Mouse (Mus musculus) testis, postnatal 14 days (tissue): Measurements from ENCODE around the gene 1700029P11Rik.
"Not testable (repeated sequence)": the region's sequence is repeated elsewhere in the genome, so short reads cannot be mapped to it uniquely, and the experiment has no call there.

Source experiments
- DNase-seq: peaks from one replicate; pipeline ENCODE4 v3.0.0; 2021; ENCODE audit warnings: low spot score

Gene 1700029P11Rik

DNA sequence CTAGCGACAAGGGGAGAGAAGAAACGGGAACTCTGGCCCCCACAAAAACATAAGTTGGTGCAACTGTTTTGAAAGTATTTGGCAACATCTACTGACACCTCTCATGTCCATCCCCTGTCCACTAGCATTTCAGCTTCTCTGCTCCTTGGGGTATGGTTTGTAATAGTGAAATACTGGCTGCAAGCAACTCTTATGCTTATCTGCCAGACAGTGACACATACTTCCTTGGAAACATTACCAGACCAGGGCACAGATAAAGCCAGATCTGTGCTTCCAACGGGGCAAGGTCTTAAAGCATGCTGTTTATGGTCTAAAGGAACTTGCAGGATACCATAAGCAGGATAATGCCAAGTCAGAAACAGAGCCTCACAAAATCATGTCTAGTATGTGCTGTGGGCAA is 21.4 kb upstream of the 1700029P11Rik start:
- no peak for DNase-seq

DNA sequence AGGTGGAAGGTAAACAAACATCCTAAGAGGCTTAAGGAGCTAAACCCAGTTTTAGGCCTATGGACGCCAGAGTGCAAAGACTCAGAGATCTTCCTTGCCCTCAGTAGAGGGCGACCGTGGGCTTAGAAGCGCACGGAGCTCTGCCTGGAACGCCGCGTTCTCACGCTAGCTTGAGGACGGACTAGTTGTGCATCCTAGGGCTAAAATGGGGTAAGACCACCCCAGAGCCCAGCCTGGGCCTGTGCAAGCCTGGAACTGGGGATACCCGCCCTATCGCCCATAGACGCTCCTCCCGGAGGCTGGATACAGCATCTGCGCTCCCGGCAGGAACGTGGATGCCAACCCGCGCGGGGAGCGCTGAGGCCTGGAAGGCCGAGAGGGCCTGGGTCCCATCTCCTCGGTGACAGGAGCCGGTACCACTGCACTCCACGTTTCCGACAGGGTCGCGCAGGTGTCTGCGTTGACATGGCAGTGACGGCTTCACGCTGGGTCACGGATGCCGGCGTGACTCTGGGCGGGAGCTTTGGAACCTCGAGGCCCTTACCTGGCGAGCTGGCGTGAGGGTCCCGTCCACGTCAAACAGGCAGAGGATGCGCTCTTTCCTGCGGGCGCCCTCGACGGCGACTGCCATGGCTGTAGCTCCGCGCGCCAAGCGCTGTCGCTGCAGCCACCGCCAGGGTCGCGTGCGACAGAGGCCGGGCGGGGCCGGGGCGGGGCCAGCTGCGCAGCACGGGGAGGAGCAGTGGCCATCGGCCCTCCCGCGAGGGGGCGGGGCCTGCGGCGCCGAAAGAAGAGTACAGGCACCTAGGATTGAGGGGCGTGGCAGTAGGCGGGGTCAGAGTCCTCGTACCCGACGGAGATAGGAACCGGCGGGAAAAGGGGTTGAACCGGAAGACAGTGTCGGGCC is 19.9 kb upstream of the 1700029P11Rik start, which contains the start of gene Pmm1:
Gene Pmm1 (minus strand): TSS at position 760 of the 907 bp plus-strand sequence.
- peak; percentile 98 for DNase-seq

DNA sequence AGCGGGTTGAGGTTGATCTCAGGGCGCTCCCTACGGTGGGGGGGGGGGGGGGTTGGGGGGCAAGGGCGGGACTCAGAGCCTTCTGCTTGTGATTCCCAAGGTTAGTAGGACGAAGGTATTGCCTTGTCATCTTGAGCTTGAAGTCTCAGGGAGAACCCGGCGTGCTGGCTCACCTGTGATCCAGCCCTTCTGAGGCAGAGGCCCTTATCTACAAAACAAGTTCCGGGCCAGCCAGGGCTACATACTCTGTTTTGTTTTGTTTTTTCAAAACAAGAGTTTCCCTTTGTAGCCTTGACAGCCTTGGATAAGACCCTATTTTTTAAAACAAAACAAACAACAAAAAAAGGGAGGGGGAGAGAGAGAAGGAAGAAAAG is 19.3 kb upstream of the 1700029P11Rik start:
- no peak for DNase-seq

DNA sequence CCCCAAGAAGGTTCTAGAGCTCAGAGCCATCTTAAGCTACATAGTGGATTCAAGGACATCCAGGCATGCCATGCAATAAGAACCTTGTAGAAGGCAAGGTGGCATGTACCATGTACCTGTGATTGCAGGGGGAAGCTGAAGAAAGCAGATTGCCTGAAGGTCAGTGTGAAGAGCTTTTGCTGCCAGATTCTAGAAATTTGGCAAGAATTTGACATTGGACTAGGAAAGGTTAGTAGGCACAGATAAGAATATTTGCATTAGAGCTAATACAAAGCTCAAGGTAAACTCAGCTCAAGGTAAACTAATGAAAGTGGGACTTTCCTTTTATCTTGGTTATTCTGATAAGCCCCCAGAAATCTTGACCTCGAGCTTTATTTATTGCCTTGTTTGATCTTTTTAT is 16.1 kb upstream of the 1700029P11Rik start:
- no peak for DNase-seq

DNA sequence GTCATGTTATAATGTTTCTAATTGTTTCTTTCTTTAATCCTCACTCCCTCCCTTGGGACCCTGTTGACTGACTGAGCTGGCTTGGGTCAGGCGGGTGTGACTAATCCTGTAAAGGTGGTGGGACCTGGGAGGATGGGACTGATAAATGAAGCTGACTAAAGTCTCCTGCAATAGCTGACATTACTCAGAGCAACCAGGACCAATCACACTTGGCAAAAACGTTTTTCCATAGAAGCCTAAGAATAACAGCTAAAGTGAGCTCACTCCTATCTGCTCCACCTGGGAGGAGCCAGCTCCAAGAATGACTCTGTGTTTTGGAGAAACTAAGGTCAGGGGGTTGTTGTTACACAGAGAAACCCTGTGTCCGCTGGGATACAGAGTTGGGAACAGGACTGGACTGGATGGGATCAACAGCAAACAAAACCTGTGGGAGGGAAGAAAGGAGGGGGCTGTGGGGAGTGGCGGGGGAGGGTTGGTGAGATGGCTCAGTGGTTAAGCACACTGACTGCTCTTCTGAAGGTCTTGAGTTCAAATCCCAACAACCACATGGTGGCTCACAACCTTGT is 15.3 kb upstream of the 1700029P11Rik start:
- DNase-seq, result peak; percentile 71

DNA sequence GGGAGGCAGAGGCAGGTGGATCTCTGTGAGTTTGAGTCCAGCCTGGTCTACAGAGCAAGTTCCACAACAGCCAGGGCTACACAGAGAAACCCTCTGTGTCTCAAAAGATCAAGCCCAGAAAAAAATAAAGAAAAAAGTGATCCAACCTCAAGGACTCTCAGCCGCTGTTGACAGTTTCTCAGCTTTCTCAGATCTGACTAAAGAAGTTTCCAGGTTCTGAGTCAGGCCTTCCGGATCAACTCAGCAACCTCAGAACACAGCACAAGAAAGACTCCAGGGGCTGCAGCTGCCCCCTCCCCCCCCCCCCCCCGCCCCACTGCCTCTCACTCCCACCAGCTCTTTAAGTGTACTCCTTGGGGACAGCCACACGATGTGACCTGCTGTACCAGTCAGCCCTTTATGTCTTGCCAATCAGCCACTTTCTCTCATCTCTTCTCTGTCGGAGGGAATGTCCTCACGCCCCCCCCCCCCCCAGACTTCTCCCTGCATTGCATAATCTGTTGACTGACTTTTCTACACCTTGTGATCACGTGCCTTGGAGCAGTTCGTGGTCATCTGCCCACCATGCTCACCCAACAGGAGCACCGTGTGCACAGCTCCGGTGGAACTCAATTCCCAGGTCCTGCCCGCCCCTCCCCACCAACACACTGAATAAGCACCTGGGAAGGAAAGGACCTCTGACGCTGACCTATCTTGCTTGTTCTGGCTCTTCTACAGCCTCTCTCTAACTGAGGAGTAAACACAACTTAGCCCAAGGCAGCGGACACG is 14.1 kb upstream of the 1700029P11Rik start:
- DNase-seq, result no peak

DNA sequence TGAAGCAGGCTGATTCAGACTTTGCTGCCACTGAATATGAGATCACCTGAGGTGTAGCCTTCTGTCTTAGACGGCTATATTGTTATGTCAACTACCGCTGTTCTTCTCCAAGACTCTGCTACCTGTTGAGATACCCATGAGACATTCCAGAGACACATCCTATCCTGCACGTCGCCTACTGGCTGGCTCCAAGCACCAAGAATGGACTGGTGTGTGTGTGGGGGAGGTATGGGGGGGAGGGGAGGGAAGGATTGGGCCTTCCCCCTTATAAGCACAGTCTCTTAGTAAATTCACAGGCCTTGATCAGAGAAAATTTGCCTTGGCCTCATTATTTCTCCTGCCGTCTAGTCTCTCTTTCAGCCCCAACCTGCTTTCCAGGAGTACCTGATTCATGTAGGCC is 12.5 kb upstream of the 1700029P11Rik start:
- no peak for DNase-seq

DNA sequence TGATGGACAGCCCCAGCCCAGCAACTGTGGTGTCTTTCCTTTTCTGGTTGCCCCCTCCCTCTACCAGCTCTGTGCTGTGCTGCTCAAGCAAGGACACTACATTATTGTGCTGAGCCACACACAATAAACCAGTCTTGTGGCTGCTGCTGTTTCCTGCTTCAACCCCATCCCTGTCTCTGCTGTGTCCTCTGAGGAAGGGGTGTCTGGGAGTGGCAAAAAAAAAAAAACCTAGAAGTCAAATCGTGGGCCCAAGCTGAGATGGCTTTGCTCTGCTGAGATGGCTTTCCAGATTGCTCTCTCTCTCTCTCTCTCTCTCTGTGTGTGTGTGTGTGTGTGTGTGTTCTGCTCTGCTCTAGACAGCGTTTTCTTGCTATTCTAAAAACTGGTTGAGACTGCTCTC is 11.9 kb upstream of the 1700029P11Rik start:
- DNase-seq, result no peak

DNA sequence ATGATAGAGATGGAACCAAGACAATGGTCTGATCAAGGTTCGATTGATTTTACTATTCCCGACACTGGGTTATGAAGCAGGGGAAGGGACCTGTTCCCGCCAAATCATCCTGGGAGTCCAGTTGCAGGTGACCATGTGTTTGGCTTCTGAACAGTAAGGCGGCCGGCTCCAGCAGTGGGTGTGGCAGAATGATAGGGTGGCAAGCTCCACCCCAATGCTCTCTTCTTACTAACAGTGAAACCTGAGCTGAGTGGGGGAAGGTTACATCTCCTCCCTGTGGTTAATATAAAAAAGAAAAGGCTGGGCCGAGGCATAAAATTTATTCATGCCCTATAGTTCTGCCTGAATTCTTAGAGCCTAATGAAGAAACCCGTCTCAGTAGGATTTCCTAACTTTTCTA is 11.2 kb upstream of the 1700029P11Rik start:
- DNase-seq, result no peak

DNA sequence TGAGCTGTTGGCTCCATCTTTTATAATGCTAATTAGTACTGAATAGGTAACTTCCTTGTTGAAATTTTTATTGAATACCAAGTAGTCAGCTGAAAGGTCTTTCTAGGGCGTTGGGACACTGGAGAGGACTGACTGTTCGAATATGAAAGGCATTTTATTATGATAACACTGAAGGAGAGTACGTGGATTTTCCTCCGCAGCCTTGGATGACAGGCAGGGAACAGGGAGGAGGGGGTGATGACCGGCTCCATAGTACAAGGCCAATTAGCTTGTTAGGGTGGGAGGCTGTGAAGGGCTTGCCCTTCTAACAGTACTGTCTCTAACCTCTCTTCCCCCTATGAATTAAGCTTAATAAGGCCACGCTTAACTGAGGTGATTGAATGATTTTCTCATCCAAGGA is 10.7 kb upstream of the 1700029P11Rik start:
- not testable (repeated sequence) for DNase-seq

DNA sequence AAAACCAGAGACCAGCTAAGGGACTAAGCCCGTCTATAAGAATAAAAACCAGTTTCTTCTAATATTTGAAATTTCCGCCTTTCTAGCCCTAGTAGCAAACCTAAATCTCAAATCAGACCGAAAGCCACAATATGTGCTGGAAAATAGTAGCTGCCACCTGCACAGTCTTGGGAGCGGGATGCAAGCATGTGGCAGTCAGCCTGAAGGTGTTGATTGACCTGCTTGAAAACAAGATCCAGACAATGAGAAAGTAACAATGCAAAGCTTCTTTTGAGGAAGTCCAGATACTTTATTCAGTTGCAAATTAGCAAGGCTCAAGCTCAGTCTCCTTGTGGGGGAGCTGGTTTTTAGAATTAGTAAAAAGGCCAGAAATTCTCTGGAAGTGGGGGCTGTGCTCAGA is 9.8 kb upstream of the 1700029P11Rik start:
- not testable (repeated sequence) for DNase-seq

DNA sequence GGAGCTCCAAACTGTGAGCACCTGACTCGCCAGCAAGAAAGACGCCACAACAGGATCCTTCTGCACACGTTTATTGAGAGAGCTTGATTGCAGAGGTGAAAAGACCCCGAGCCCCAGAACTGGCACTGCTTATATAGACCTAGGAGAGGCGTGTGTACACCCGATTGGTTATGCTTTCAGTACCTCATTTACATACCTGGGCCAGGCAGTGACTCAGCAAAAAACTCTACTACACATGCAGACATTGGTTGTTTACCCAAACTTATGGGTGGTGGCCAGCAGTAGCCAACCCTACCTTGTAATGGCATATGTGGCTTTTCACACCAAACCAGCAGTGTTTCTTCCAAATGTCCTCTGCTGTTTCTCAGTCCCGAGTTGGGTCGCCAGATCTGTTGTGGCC is 5.2 kb upstream of the 1700029P11Rik start:
- DNase-seq, result not testable (repeated sequence)

DNA sequence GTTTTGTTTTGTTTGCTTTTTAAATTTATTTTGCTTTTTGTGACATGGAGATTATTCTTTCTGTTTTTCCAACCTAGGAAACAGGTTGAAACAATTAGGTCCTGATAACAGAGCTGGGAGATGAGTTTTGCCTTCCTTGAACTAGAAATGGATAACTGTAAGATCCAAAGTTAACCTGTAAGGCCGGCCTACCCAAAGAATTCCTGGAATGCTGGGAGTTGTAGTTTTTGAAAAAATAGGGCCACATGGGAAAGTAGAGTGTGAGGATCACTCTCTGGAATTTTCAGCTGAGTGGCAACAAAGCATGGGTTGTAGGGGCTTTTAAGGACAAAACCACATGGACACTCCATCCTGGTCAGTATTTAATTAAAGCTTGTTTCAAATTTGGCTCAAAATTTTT is 1.8 kb downstream of the 1700029P11Rik start:
- DNase-seq, result no peak

DNA sequence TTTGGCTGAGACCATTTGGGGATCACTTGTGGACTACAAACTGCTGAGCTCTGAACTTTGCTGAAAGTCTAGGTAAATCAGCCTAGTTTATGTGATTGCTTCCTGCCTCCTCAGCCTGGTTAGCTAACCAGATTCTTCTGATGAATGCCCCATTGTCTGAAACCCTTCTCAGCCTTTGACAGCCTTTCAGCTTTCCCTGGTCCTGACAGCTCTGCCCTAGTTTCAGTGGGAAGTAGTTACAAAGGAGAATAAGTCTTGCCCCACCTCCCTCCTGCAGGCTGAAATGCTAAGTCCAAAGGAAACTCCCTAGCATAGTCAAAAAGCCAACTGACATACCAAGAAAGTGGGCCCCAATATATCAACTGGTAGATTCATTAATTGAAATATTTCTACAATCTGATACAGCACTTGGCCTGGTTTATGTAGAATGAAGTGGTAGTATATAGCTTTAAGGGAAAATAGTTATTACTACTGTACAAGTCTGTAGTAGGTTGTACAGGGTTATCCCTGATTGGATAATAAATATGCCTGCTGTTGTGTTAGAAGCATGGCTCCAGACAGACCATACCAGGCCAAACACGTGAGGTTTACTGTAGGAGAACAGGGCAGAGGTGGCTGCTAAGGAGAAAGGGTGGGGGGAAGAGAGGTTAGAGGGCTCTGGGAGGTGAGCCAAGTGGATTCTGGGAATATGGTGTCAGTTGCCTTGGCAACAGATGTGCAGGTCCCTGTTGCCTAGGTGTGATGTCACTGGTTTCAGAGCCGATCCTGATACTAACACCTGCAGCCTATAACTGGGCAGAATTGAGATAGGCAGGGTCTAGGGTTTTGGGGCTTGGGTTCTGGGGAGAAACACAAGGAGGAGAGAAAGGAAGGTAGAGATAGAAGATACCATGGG is 5.2 kb downstream of the 1700029P11Rik start:
- no peak for DNase-seq

DNA sequence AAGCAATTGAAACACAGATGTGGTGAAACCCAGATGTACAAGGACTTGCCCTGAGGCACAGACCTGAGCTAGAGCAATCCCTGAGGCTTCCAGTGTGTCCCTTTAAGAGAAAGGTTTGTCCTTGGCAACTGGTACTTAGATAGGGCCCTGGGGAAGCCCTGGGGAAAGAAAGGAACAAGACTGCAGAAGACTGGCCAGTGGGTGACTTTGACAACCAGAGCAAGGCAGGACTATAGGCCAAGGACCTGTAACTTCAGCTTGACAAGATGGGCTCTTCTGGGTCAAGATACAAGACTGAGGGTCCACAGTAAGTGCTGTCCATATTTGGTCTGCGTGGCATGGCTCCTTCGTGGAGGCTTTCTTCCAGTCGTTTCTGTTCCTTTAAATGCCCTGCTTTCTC is 7.3 kb downstream of the 1700029P11Rik start, which contains the start of gene Xrcc6:
Gene Xrcc6 (plus strand): TSS at position 190 of the 400 bp plus-strand sequence.
- DNase-seq, result no peak

DNA sequence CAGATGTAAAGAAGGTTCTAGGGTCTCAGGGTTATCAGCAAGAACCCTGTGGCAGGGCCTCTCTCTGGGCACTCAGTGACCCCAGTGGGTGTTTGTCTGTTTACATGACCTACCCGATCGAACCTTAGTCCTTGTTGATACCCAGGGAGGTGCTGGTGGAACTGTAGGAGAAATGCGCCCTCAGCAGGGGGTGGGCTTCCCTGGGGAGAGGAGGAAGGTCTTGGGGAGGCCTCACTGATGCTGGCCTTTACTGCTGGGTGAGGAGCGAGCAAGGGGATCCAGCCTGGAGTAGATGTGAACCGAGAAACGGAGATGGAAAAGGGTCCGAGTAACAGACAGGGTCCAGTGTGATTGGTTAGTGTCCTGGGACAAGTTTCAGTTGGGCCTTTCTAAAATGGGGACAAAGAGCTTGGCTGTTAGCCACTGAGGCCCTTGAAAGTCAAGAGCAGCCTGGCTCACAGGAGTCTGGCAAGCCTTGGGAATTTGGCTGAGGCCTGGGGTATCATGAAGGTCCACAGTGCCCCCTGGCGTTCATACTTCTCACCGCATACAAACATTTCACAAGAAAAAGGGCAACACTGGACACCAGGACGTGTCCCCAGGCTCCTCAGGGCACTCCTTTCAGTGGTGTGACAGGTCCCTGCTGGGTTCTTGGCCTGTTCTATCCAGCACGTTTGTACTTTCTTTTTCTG is 9.2 kb downstream of the 1700029P11Rik start:
- peak; percentile 70 for DNase-seq

DNA sequence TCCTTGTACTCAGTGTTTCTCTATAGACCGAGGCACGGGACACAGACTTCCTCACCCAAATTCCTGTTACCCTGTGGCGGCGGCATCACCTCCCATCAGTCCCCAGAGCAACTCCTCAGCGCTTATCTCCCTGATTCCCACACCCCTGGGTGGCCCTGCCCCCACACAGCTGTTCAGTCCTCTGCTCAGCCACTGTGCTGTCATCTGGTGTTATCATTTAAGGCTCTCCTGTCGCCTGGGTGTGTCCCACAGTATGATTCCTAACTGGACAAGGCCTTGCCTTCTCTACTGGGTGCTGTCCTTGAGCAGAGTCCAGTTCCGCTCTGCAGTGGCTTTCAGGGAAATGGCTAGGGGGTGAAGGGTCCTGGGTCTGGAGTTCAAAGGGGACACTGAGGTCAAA is 10.2 kb downstream of the 1700029P11Rik start:
- DNase-seq, result no peak

DNA sequence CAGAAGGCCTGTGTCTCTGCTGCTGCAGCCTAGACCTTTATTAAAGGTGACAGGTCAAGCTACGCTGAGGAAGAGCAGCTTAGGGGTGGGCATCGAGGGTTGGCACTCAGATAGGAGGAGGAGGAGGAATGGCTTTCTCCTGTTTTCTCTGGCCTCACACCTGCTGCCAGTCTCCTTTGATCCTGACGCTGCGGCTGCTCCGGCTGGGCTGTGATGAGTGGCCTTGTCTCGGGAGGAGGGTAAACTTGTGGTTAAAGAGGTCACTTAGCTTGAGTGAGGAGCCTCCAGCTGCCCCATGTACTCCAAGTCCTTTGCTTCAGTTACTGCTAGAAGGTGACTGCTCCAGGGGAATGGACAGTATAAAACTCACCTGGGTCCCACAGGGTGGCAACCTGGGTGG is 13.7 kb downstream of the 1700029P11Rik start:
- DNase-seq, result no peak

DNA sequence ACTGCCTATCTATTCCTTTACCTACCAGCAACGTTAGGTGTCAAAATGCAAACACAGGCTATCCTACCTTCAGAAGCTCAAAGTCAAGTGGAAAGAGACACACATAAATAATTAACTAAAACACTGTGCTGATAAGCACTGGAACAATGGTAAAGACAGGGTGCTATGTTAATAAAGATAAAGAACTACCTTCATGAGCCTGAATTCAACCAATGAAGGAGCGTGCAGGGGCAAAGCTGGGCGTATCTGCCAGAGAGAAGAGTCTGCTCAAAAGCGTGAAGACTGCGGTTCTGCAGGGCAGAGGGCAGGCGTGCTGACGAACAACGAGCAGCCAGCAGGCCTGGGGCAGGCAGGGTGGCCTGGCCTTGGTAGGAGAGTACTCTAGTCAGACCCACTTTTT is 23.9 kb downstream of the 1700029P11Rik start:
- no peak for DNase-seq

DNA sequence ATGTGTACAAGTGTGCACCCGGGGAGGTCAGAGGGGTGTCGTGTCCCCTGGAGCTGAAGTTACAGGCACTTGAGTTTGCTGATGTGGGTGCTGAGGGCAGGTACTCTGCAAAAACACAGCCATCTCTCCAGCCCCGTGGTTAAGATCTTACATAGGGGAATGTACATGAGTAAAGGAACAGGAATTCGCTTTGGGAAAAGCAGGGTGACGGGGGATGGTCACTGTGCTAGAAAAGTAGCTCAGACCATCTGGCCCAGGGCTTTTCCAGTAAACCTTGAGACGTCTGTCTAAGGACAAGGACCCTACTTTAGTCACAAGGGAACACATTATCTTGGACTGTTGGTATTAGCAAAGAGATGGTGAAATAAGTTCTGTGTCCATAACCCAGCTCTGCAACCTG is 31.6 kb downstream of the 1700029P11Rik start:
- DNase-seq, result no peak

DNA sequence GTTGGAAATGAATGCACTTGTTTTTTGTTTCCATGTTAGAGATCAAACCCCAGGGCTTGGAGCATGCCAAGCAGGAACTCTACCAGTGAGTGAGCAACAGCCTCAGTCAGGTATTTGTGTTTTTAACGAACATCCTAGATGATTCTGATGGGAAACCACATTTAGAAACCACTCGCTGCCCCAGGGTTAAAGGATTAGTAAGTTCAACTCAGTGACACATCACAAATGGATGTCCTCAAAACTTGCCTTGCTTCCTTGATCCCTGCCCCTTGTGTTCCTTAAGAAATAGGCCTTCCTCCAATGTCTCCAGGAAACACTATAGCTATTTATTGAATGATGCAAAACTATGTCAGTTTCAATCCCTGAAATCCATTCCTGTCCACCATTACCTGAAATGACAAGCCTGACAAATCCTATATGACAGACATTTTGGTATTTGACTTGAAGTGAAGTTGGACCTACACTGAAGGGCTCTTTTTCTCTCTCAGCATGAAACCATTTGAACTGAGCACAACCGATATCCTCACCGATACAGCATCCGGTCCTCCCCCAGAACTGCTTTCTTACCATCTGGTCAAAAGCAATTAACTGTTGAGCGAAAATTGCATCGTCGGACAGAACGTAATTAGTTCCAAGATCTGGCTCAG is 34.5 kb downstream of the 1700029P11Rik start:
- DNase-seq, result no peak
